In the genomic region with DNA sequence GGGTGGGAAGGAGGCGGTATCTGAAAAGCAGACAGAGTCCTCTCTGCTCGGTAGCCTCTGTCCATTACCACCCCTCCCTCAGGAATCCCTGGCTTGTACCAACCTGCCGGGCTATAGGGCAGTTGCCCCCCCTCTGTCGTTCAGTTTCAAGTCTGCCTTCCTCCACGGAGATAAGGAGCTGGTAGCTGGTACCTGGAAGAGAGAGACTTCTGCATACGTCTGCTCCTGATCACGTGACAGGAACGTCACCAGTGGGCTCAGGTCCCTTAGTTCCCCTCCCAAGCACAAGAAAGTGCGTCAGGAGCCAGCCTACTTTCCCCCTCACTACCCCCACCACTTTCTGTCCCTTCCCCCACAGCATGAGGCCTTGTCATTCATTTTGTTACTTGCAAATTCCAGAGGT, we compare ENCODE assay signal across 9 mouse cellular contexts. TPM values are rescaled to one million over a fixed set of nuclear protein-coding genes. Genes with fewer than 3 reads are reported as not detected.
DNase-seq lines count a peak whose midpoint lies in the region; ATAC-seq and TF ChIP-seq lines count a peak whose summit lies in the region.
"Had no signal": no experiment of that assay in that cellular context is flagged by ENCODE, and none has a peak within 500 bp of the region (broad histone marks: within the 10 kb centered on the region; RNA-seq: fewer than 3 reads in every experiment).

A gene (minus strand): TSS at position 213 of the 403 bp plus-strand sequence.

- H3K4me2 ChIP-seq in forebrain, embryonic 15.5 days (replicated peaks): peak within 1 kb of the TSS; percentile 51
- H3K4me2 ChIP-seq in hindbrain, embryonic 13.5 days: peak within 1 kb of the TSS; percentile 57
- peak within 1 kb of the TSS; percentile 58 for H3K4me2 ChIP-seq in midbrain, embryonic 16.5 days (ENCODE audit: low read length)

- 0 out of 2 replicates have a peak within 1 kb of the TSS, but pooled peaks have one; percentile 35 for H3K9ac ChIP-seq in ES-Bruce4 (ENCODE audit: low read depth, poor library complexity, severe bottlenecking)
- H3K9ac ChIP-seq in forebrain, embryonic 15.5 days (replicated peaks): peak within 1 kb of the TSS; percentile 47
- peak within 1 kb of the TSS; percentile 70 for H3K9ac ChIP-seq in hindbrain, embryonic 13.5 days
- peak within 1 kb of the TSS; percentile 68 for H3K9ac ChIP-seq in midbrain, embryonic 16.5 days (ENCODE audit: low read depth, low read length)

- H3K4me3 ChIP-seq in ES-Bruce4 (ENCODE audit: low read depth, low read length): peak within 1 kb of the TSS; percentile 36
- H3K4me3 ChIP-seq in forebrain, embryonic 15.5 days: peak within 1 kb of the TSS; percentile 47
- H3K4me3 ChIP-seq in hindbrain, embryonic 13.5 days: peak within 1 kb of the TSS; percentile 47
- peak within 1 kb of the TSS; percentile 51 for H3K4me3 ChIP-seq in midbrain, embryonic 16.5 days (ENCODE audit: low read depth, low read length)

- intact Hi-C loops in left cerebral cortex, postnatal 4 days (cut with DNase I): no loop called here

- no peak within 1 kb of the TSS for H3K27ac ChIP-seq in ES-Bruce4 (ENCODE audit: insufficient read depth, low read length)
- peak within 1 kb of the TSS; percentile 55 for H3K27ac ChIP-seq in forebrain, embryonic 15.5 days (replicated peaks)
- peak within 1 kb of the TSS; percentile 81 for H3K27ac ChIP-seq in hindbrain, embryonic 13.5 days
- peak within 1 kb of the TSS; percentile 83 for H3K27ac ChIP-seq in midbrain, embryonic 16.5 days (ENCODE audit: low read length)

- peak; percentile 50 for DNase-seq in cerebellum, adult 11 months
- DNase-seq in left cerebral cortex, postnatal 4 days: peak; percentile 38
- DNase-seq in yolk sac, embryonic 10.5 days (ENCODE audit: low spot score): peak; percentile 80

- peak; percentile 92 for ATAC-seq in forebrain, embryonic 15.5 days (replicated peaks)
- ATAC-seq in hindbrain, embryonic 13.5 days (ENCODE audit: low FRiP score): peak; percentile 92
- peak; percentile 97 for ATAC-seq in midbrain, embryonic 16.5 days
- ATAC-seq in megakaryocyte-erythroid progenitor cell, adult 5-6 weeks (replicated peaks; ENCODE audit: low FRiP score, low TSS enrichment, poor library complexity, severe bottlenecking): no peak; the same call in 1 of the 2 replicates

- H3K4me1 ChIP-seq in ES-Bruce4 (ENCODE audit: control insufficient read depth, insufficient read depth, low read length): peaks cover 1% of the 10 kb centered on the region
- no peaks in the 10 kb centered on the region for H3K4me1 ChIP-seq in forebrain, embryonic 15.5 days
- H3K4me1 ChIP-seq in hindbrain, embryonic 13.5 days (replicated peaks): 0 out of 2 replicates have a peak, but pooled peaks cover 4% of the 10 kb centered on the region
- peaks cover 5% of the 10 kb centered on the region; the same call in 1 of the 2 replicates for H3K4me1 ChIP-seq in midbrain, embryonic 16.5 days (ENCODE audit: control insufficient read depth, insufficient read depth, low read length)

- H3K27me3 ChIP-seq in ES-Bruce4 (ENCODE audit: control insufficient read depth, insufficient read depth, low read length, poor library complexity, severe bottlenecking): no peaks in the 10 kb centered on the region
- no peaks in the 10 kb centered on the region for H3K27me3 ChIP-seq in forebrain, embryonic 15.5 days
- H3K27me3 ChIP-seq in hindbrain, embryonic 13.5 days: 0 out of 2 replicates have a peak, but pooled peaks cover 3% of the 10 kb centered on the region
- no peaks in the 10 kb centered on the region for H3K27me3 ChIP-seq in midbrain, embryonic 16.5 days (ENCODE audit: control insufficient read depth, insufficient read depth, low read depth, low read length)

- no peaks in the 10 kb centered on the region for H3K9me3 ChIP-seq in ES-Bruce4 (replicated peaks; ENCODE audit: control insufficient read depth, insufficient read depth, low read length, poor library complexity, severe bottlenecking)
- H3K9me3 ChIP-seq in forebrain, embryonic 15.5 days: no peaks in the 10 kb centered on the region
- no peaks in the 10 kb centered on the region for H3K9me3 ChIP-seq in hindbrain, embryonic 13.5 days
- H3K9me3 ChIP-seq in midbrain, embryonic 16.5 days (replicated peaks; ENCODE audit: control insufficient read depth, low read length, poor library complexity, severe bottlenecking): no peaks in the 10 kb centered on the region

- no peak for TF ChIP-seq POLR2A in ES-Bruce4 (IDR thresholded peaks at IDR 0.05; ENCODE audit: insufficient read depth, low read length)

- no peak for TF ChIP-seq EP300 in ES-Bruce4 (IDR thresholded peaks at IDR 0.05; ENCODE audit: insufficient read depth, low read depth, low read length)

- no peak for TF ChIP-seq CTCF in ES-Bruce4 (IDR thresholded peaks at IDR 0.05; ENCODE audit: low read depth, low read length)

- 11% methylated on average over 9 of the region's 9 CpGs for WGBS in forebrain, embryonic 15.5 days
- 21% methylated on average over 9 of the region's 9 CpGs for WGBS in hindbrain, embryonic 13.5 days
- 20% methylated on average over 9 of the region's 9 CpGs for WGBS in midbrain, embryonic 16.5 days

- no peaks in the 10 kb centered on the region for H3K36me3 ChIP-seq in ES-Bruce4 (ENCODE audit: control insufficient read depth, insufficient read depth, low read length, poor library complexity, severe bottlenecking)
- no peaks in the 10 kb centered on the region for H3K36me3 ChIP-seq in forebrain, embryonic 15.5 days
- no peaks in the 10 kb centered on the region for H3K36me3 ChIP-seq in hindbrain, embryonic 13.5 days
- no peaks in the 10 kb centered on the region for H3K36me3 ChIP-seq in midbrain, embryonic 16.5 days (ENCODE audit: control insufficient read depth, insufficient read depth, low read length)

RNA-seq across cellular contexts. Expression of the gene that starts here (rescaled TPM):
- 13.1 and 15.4 TPM in 2 replicates for polyA plus RNA-seq in ES-Bruce4 (2011; ENCODE audit: insufficient read depth, insufficient read length, low read depth, missing spikeins)
- polyA plus RNA-seq in forebrain, embryonic 15.5 days (2015; fragmentation: Nextera tagmentation; extraction: Ambion mirVana): 17.5 and 17.7 TPM in 2 replicates
- polyA plus RNA-seq in hindbrain, embryonic 13.5 days (2015; fragmentation: Nextera tagmentation; extraction: Ambion mirVana): 24.5 and 28.4 TPM in 2 replicates
- total RNA-seq in left cerebral cortex, postnatal 4 days (2021): 10 to 100 TPM; 59.5 to 65.6 TPM
- polyA plus RNA-seq in midbrain, embryonic 16.5 days (2015; fragmentation: Nextera tagmentation; extraction: Ambion mirVana): 31.8 and 38.9 TPM in 2 replicates
- not detected in 2 replicates for total RNA-seq in megakaryocyte-erythroid progenitor cell, adult 5-6 weeks (2014; fragmentation: Nextera tagmentation)
- 0.19 TPM in 1 of 2 replicates, not detected in the other for total RNA-seq in megakaryocyte-erythroid progenitor cell, adult 5-6 weeks (2017)
- polyA plus RNA-seq: spleen, adult 2 months had no signal

Comparison
In these comparisons a context has a peak if more than half of its experiments do, and no peak if none do; other contexts are left out.
1. RNA of the gene that starts here (total RNA-seq): 59.5 to 65.6 TPM in left cerebral cortex, postnatal 4 days; 0.19 TPM in megakaryocyte-erythroid progenitor cell, adult 5-6 weeks; every median in the first group is over 10 times any median in the second.
2. Peak in every context shown above with its lines, with median percentiles within 50 percentile points of each other: H3K4me3 ChIP-seq, H3K9ac ChIP-seq, DNase-seq and H3K4me2 ChIP-seq.